Mouse (Mus musculus) brown adipose tissue, adult 24 weeks (tissue): Measurements from ENCODE around the gene Cep162. TPM values are rescaled to one million over a fixed set of nuclear protein-coding genes. Genes with fewer than 3 reads are reported as not detected.

ENCODE experiments used
- H3K27ac ChIP-seq: fragments of 200-500 bp; replicated peaks from 2 replicates; pipeline ENCODE4 v1.5.1; 2012; ENCODE audit warnings: low read depth, mild to moderate bottlenecking, low read length
- H3K4me1 ChIP-seq: fragments of 200-500 bp; 2 replicates; pipeline ENCODE4 v1.6.1; 2012; ENCODE audit warnings: low read length, mixed read lengths; ENCODE audit not compliant: control insufficient read depth, insufficient read depth, insufficient read length
- H3K4me3 ChIP-seq: fragments of 200-500 bp; 2 replicates; pipeline ENCODE4 v1.5.1; 2012; ENCODE audit warnings: low read depth, mild to moderate bottlenecking, low read length, moderate library complexity; ENCODE audit not compliant: insufficient read depth
- polyA plus RNA-seq: library from polyadenylated mRNA; stranded (reverse); fragments of >200 nt; gene quantifications from 2 replicates; pipeline ENCODE4 v1.2.4, GENCODE M21; 2012; ENCODE audit not compliant: missing spikeins, insufficient read depth, insufficient read length

Cep162 gene
- polyA plus RNA-seq, 1 experiment = 2.0 TPM

- Histone ChIP-seq H3K4me1 (no peaks in the 10 kb centered on the region), H3K4me3 (no peak overlapping the region), H3K27ac (no peak overlapping the region)
These were observed 73.1 kb downstream of the Cep162 start for GRCm38 (mm10) chr9:87182231-87182630.

- Histone ChIP-seq H3K4me3 (no peak overlapping the region), H3K27ac (no peak overlapping the region), H3K4me1 (no peaks in the 10 kb centered on the region)
These were observed 76.8 kb downstream of the Cep162 start for GRCm38 (mm10) chr9:87178534-87178933.

- H3K27ac ChIP-seq = no peak overlapping the region
- H3K4me1 ChIP-seq = no peaks in the 10 kb centered on the region
- H3K4me3 ChIP-seq = no peak overlapping the region
These were observed 83.8 kb downstream of the Cep162 start for GRCm38 (mm10) chr9:87171517-87171916.

- Histone ChIP-seq H3K4me3 (no peak overlapping the region), H3K27ac (no peak overlapping the region), H3K4me1 (no peaks in the 10 kb centered on the region)
These were observed 84.4 kb downstream of the Cep162 start for GRCm38 (mm10) chr9:87170891-87171290.

- H3K4me3 ChIP-seq = no peak overlapping the region
- no peaks in the 10 kb centered on the region for H3K4me1 ChIP-seq
- no peak overlapping the region for H3K27ac ChIP-seq
These were observed 86.2 kb downstream of the Cep162 start for GRCm38 (mm10) chr9:87169144-87169543.

GRCm38 (mm10) chr9:87168051-87168450 is 87.3 kb downstream of the Cep162 start:
- Histone ChIP-seq H3K27ac (no peak overlapping the region), H3K4me1 (no peaks in the 10 kb centered on the region), H3K4me3 (no peak overlapping the region)

GRCm38 (mm10) chr9:87167001-87167830 is 88.1 kb downstream of the Cep162 start:
- H3K4me1 ChIP-seq = no peaks in the 10 kb centered on the region
- no peak overlapping the region for H3K27ac ChIP-seq
- no peak overlapping the region for H3K4me3 ChIP-seq

GRCm38 (mm10) chr9:87162559-87162958 is 92.8 kb downstream of the Cep162 start:
- Histone ChIP-seq H3K4me3 (no peak overlapping the region), H3K4me1 (no peaks in the 10 kb centered on the region), H3K27ac (no peak overlapping the region)

- Histone ChIP-seq H3K4me3 (no peak overlapping the region), H3K4me1 (no peaks in the 10 kb centered on the region; the same call in 1 of the 2 replicates), H3K27ac (no peak overlapping the region)
These were observed 102.6 kb downstream of the Cep162 start for GRCm38 (mm10) chr9:87152641-87153325.

GRCm38 (mm10) chr9:87147927-87148326 is 107.4 kb downstream of the Cep162 start:
- no peak overlapping the region for H3K27ac ChIP-seq
- H3K4me3 ChIP-seq = no peak overlapping the region
- H3K4me1 ChIP-seq = no peaks in the 10 kb centered on the region; the same call in 1 of the 2 replicates

- H3K27ac ChIP-seq = no peak overlapping the region
- no peak overlapping the region for H3K4me3 ChIP-seq
- H3K4me1 ChIP-seq = no peaks in the 10 kb centered on the region; the same call in 1 of the 2 replicates
These were observed 108.9 kb downstream of the Cep162 start for GRCm38 (mm10) chr9:87146400-87146799.

GRCm38 (mm10) chr9:87145671-87146070 is 109.7 kb downstream of the Cep162 start:
- Histone ChIP-seq H3K4me3 (no peak overlapping the region), H3K4me1 (no peaks in the 10 kb centered on the region), H3K27ac (no peak overlapping the region)

GRCm38 (mm10) chr9:87145180-87145579 is 110.2 kb downstream of the Cep162 start:
- H3K4me3 ChIP-seq = no peak overlapping the region
- no peak overlapping the region for H3K27ac ChIP-seq
- no peaks in the 10 kb centered on the region for H3K4me1 ChIP-seq

- Histone ChIP-seq H3K27ac (no peak overlapping the region), H3K4me1 (no peaks in the 10 kb centered on the region), H3K4me3 (no peak overlapping the region)
These were observed 110.8 kb downstream of the Cep162 start for GRCm38 (mm10) chr9:87144532-87144931.

- no peaks in the 10 kb centered on the region for H3K4me1 ChIP-seq
- H3K4me3 ChIP-seq = no peak within 1 kb of the TSS
- no peak within 1 kb of the TSS for H3K27ac ChIP-seq
These were observed 111.2 kb downstream of the Cep162 start, which contains the start of gene Mrap2 for GRCm38 (mm10) chr9:87144106-87144505. Mrap2 (plus strand) TSS chr9:87144306.

GRCm38 (mm10) chr9:87143076-87143475 is 112.3 kb downstream of the Cep162 start:
- Histone ChIP-seq H3K4me3 (no peak overlapping the region), H3K27ac (no peak overlapping the region), H3K4me1 (no peaks in the 10 kb centered on the region)
